Mouse (Mus musculus): ENCODE results near the gene Klc1. TPM values are rescaled to one million over a fixed set of nuclear protein-coding genes. Genes with fewer than 3 reads are reported as not detected.

Gene Klc1
- 467 and 538 TPM in 2 replicates for polyA plus RNA-seq (2015; fragmentation: Nextera tagmentation; extraction: Ambion mirVana)

DNA sequence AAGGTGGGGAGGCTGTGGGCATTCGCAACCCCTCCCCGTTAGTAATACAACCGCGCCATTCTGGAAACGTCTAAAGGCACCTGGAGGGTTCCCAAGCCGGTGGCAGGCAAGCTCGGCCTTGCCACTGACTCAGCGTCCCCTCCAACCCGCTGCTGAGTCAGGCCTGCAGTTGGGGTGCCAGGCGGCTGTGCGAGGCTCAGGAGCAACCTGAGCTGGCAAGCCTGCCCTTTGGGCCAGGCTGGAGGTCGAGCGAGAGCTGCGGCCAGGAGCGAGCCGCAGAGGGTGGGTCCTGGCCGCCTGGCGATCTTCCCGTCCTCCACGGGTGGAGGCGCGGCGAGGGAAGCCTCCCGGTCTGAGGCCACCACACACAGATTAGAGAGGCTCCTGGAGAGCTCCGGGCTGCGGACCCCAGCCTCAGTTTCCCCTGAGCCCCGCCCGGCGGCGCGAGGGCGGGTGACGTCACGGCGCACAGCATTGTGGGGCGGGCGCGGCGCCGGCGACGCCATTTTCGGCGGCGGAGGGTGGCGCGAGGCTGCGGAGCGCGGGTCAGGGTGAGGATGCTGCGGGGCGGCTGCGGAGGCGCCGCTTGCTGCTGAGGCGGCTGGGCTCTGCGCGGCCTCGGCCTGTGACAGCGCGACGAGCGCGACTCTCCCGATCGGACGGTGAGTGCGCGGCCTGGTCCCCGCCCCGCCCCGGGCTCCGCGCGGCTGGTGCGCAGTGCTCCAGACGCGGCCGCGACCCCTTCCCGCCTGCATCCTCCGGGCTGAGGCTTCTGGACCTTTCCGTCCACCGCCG is at the start of gene Klc1:
Klc1 (plus strand) TSS at position 469 of the 795 bp plus-strand sequence.

DNA sequence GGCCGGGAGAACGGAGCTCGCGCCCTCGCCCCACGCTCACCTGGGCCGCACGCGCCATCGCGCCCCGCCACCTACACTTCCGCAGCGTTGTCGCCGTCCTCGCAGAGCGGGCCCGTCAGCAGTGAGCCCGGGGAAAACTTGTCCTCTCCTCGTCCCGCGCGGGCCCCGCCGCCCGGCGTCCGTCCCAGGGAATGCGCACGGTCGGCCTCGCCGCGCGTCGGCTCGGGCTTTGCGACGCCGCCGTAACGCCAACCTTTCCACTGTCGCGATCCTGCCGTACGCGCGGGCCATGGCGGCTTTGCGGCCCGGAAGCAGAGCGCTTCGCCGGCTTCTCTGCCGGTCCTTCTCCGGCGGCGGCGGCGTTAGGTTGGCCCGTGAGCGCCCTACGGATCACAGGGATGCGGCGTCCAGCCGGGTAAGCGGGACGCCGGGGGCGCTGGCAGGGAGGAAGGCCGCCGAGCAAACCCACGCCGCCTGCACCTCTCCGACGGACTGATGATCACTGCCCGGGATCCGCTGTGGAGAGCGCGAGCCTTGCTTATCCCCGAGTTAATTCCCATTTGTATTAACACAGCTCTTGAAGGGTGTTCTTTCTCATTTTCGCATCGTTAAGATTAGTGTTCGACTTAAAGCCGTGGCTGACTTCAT is 45.5 kb upstream of the Klc1 start, which contains the start of the genes Bag5 and Apopt1:
Bag5 (minus strand) TSS at position 254 of the 648 bp plus-strand sequence.
Apopt1 (plus strand) TSS at position 258 of the 648 bp plus-strand sequence.

DNA sequence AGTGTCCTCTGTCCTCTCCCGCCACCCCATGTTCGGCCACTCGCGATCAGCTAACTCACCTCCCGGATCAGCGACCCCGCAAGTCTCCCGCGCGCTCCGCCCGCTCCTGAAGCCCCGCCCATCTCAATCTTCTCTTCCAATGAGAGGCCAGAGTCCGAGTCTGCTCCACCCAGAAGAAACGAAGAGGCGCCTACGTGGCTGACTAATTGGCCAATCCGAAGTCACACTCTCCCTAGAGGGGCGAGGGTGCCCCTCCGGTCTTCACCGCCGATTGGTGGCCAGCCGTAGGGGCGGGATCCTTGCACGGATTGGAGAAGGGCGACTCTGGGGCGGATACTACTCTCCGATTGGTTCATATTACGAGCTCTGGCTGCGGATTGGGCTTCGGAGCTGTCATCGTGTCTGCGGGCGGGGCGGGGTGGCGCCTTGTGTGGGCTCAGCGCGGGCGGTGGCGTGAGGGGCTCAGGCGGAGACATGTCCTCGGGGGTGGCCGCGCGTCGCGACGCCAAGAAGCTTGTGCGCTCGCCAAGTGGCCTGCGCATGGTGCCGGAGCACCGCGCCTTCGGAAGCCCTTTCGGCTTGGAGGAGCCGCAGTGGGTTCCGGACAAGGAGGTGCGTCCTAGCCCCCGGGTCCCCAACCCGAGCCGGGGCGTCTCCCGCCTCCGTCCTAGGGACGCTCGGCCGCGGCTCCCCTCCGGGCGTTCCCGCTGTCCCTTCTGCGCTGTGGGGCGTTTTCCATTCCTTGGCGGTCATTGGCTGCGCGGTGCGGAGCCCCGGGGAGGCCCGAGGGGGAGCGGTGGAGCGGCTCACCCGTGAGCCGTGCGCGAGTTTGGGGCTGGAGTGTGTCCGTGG is 55.3 kb downstream of the Klc1 start, which contains the start of the genes Xrcc3 and Zfyve21:
Xrcc3 (minus strand) TSS at position 108 of the 852 bp plus-strand sequence.
Zfyve21 (plus strand) TSS at position 405 of the 852 bp plus-strand sequence.

Other genes starting within 250 kb of the Klc1 start
- 531 and 630 TPM in 2 replicates for gene Eif5, start 220.8 kb upstream of the Klc1 start, polyA plus RNA-seq (2015; fragmentation: Nextera tagmentation; extraction: Ambion mirVana)
- gene Mark3, start 184.3 kb upstream of the Klc1 start, polyA plus RNA-seq (2015; fragmentation: Nextera tagmentation; extraction: Ambion mirVana): 51.5 and 51.6 TPM in 2 replicates
- gene Ckb, start 86.5 kb upstream of the Klc1 start, polyA plus RNA-seq (2015; fragmentation: Nextera tagmentation; extraction: Ambion mirVana): 2,536 and 2,559 TPM in 2 replicates
- 8.8 and 9.4 TPM in 2 replicates for gene Trmt61a, start 80.7 kb upstream of the Klc1 start, polyA plus RNA-seq (2015; fragmentation: Nextera tagmentation; extraction: Ambion mirVana)
- 52.4 and 57.5 TPM in 2 replicates for gene Bag5, start 45.6 kb upstream of the Klc1 start, polyA plus RNA-seq (2015; fragmentation: Nextera tagmentation; extraction: Ambion mirVana)
- 61.1 and 66.1 TPM in 2 replicates for gene Apopt1, start 45.6 kb upstream of the Klc1 start, polyA plus RNA-seq (2015; fragmentation: Nextera tagmentation; extraction: Ambion mirVana)
- 2.2 and 3.4 TPM in 2 replicates for gene Xrcc3, start 55.0 kb downstream of the Klc1 start, polyA plus RNA-seq (2015; fragmentation: Nextera tagmentation; extraction: Ambion mirVana)
- 56.6 and 60.5 TPM in 2 replicates for gene Zfyve21, start 55.3 kb downstream of the Klc1 start, polyA plus RNA-seq (2015; fragmentation: Nextera tagmentation; extraction: Ambion mirVana)
- 34.5 and 35.6 TPM in 2 replicates for gene Ppp1r13b, start 149.3 kb downstream of the Klc1 start, polyA plus RNA-seq (2015; fragmentation: Nextera tagmentation; extraction: Ambion mirVana)
- gene Atp5mpl, start 208.1 kb downstream of the Klc1 start, polyA plus RNA-seq (2015; fragmentation: Nextera tagmentation; extraction: Ambion mirVana): 1,081 and 1,190 TPM in 2 replicates
- gene Tdrd9, start 212.7 kb downstream of the Klc1 start, polyA plus RNA-seq (2015; fragmentation: Nextera tagmentation; extraction: Ambion mirVana): 0.14 and 0.19 TPM in 2 replicates
- not detected in 2 replicates for gene Rd3l, start 222.5 kb downstream of the Klc1 start, polyA plus RNA-seq (2015; fragmentation: Nextera tagmentation; extraction: Ambion mirVana)